Mouse (Mus musculus): Measurements from ENCODE around the gene Tspyl1. TPM values are rescaled to one million over a fixed set of nuclear protein-coding genes. Genes with fewer than 3 reads are reported as not detected.

Tspyl1 gene
- 49.2 and 51.2 TPM in 2 replicates for polyA plus RNA-seq (2015; fragmentation: Nextera tagmentation; extraction: Ambion mirVana)

DNA sequence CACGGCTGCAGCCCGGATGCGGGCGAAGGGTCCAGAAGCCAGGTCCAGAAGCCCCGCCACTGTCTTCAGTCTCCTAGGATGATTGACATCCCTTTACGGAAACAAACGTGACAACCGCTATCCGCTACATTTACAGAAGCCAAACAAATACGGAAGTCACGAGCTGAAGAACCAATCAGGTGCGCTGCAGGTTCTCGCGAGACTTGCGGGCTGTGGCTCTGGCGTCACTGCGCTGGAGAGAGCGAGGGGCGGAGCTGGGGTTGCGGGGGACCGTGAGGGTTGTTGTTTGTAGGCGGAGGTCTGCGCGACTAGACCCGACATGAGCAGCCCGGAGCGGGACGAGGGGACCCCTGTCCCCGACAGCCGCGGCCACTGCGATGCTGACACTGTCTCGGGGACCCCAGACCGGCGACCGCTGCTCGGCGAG is at the start of gene Tspyl1:
Gene Tspyl1 (plus strand): TSS at position 229 of the 427 bp plus-strand sequence.
- peak within 1 kb of the TSS; percentile 70 for H3K27ac ChIP-seq (ENCODE audit: low read length)
- H3K4me2 ChIP-seq (ENCODE audit: low read depth, low read length) = peak within 1 kb of the TSS; percentile 82
- under 1% methylated on average over 38 of the region's 38 CpGs for WGBS
- peak within 1 kb of the TSS; percentile 94 for H3K4me3 ChIP-seq (ENCODE audit: low read length)
- H3K27me3 ChIP-seq (replicated peaks; ENCODE audit: control insufficient read depth, insufficient read depth, low read length) = no peaks in the 10 kb centered on the region
- peak within 1 kb of the TSS; percentile 88 for H3K9ac ChIP-seq (ENCODE audit: low read depth, low read length)
- no peaks in the 10 kb centered on the region for H3K36me3 ChIP-seq (ENCODE audit: control insufficient read depth, insufficient read depth, low read length)
- H3K4me1 ChIP-seq (ENCODE audit: control insufficient read depth, insufficient read depth, low read length) = peaks cover 10% of the 10 kb centered on the region; the same call in 1 of the 2 replicates
- ATAC-seq = peak; percentile 98
- no peaks in the 10 kb centered on the region for H3K9me3 ChIP-seq (ENCODE audit: control insufficient read depth, low read length)

DNA sequence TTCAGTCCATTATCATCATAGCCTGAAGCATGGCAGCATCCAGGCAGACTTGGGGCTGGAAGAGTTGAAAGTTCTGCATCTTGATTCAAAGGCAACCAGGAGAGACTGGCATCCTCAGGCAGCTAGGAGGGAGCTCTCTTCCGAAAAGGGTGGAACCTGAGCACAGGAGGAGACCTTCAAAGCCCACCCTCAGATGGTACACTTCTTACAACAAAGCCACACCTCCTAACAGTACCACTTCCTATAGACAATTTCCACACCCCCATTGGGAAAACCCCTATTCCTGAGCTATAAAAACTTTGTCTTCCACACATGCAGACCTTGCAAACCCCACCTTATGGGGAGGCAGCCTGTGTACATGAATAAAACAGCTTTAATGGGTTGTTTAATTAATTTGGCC is 48.6 kb upstream of the Tspyl1 start:
- H3K9me3 ChIP-seq (ENCODE audit: control insufficient read depth, low read length) = no peaks in the 10 kb centered on the region
- H3K36me3 ChIP-seq (ENCODE audit: control insufficient read depth, insufficient read depth, low read length) = no peaks in the 10 kb centered on the region
- no peaks in the 10 kb centered on the region for H3K27me3 ChIP-seq (replicated peaks; ENCODE audit: control insufficient read depth, insufficient read depth, low read length)
- no peak overlapping the region for H3K4me3 ChIP-seq (ENCODE audit: low read length)
- WGBS = 88% methylated on average over 1 of the region's 1 CpGs
- ATAC-seq = no peak
- H3K9ac ChIP-seq (ENCODE audit: low read depth, low read length) = no peak overlapping the region
- no peak overlapping the region for H3K27ac ChIP-seq (ENCODE audit: low read length)
- H3K4me2 ChIP-seq (ENCODE audit: low read depth, low read length) = no peak overlapping the region
- H3K4me1 ChIP-seq (ENCODE audit: control insufficient read depth, insufficient read depth, low read length) = 0 out of 2 replicates have a peak, but pooled peaks cover 2% of the 10 kb centered on the region

DNA sequence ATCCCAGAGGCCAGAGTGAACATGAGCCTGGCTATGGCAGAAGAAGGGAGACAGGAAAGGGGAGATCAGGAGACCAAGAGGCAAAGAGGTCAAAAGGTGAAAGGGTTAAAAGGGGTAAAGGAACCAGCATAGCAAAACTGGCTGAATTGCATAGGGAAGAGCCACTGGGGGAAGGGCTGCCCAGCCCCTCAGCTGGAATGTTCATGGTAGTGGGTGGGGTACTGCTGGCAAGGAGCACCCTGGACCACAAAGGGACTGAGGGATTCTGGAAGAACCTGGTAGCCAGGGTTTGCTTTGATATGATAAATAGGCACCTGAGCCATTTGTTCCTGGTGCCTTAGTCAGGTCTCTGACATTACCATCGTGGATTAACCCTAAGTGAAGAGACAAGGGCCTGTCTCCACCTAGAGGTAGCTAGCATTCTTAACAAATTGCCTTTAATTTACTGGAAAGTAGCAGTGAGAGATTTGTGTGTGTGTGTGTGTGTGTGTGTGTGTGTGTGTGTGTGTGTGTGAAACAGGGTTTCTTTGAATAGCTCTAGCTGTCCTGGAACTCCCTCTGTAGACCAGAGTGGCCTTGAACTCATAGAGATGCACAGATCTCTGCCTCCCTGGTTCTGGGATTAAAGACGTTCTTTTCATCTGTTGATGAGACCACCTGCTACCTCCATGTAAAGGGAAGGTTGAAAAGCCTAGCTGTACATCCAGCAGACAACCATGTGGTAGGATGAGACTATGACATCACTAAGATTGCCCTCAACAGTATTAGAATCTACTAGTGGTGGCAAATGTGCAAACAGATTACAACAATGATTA is 47.9 kb upstream of the Tspyl1 start:
- no peaks in the 10 kb centered on the region for H3K9me3 ChIP-seq (ENCODE audit: control insufficient read depth, low read length)
- no peak overlapping the region for H3K4me2 ChIP-seq (ENCODE audit: low read depth, low read length)
- H3K9ac ChIP-seq (ENCODE audit: low read depth, low read length) = no peak overlapping the region
- H3K4me1 ChIP-seq (ENCODE audit: control insufficient read depth, insufficient read depth, low read length) = 0 out of 2 replicates have a peak, but pooled peaks cover 2% of the 10 kb centered on the region
- ATAC-seq = no peak
- WGBS = 31% methylated on average over 2 of the region's 2 CpGs
- no peaks in the 10 kb centered on the region for H3K27me3 ChIP-seq (replicated peaks; ENCODE audit: control insufficient read depth, insufficient read depth, low read length)
- no peak overlapping the region for H3K4me3 ChIP-seq (ENCODE audit: low read length)
- no peaks in the 10 kb centered on the region for H3K36me3 ChIP-seq (ENCODE audit: control insufficient read depth, insufficient read depth, low read length)
- H3K27ac ChIP-seq (ENCODE audit: low read length) = no peak overlapping the region

DNA sequence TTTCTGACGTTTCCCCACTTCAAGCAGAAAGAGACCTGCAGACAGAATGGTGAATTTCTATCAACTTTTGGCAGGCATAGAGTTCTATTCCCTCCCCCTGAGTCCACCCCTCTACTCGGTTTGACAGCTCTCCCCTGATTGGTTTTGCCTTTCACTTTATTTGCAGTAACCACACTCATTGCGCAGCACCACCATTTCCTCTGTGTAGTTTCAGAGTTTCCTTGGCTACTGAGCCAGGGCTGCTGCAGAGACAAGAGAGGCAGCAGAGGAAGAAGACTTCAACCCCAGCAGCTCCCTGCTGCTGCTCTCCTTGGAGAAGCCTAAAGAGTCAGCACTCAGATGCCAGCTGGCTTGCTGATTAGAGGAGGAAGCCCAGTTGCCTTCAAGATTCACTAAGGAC is 46.6 kb upstream of the Tspyl1 start:
- H3K4me2 ChIP-seq (ENCODE audit: low read depth, low read length) = no peak overlapping the region
- no peak for ATAC-seq
- WGBS = 33% methylated on average over 3 of the region's 3 CpGs
- no peak overlapping the region for H3K9ac ChIP-seq (ENCODE audit: low read depth, low read length)
- no peaks in the 10 kb centered on the region for H3K27me3 ChIP-seq (replicated peaks; ENCODE audit: control insufficient read depth, insufficient read depth, low read length)
- H3K4me3 ChIP-seq (ENCODE audit: low read length) = no peak overlapping the region
- no peaks in the 10 kb centered on the region for H3K9me3 ChIP-seq (ENCODE audit: control insufficient read depth, low read length)
- 0 out of 2 replicates have a peak, but pooled peaks cover 2% of the 10 kb centered on the region for H3K4me1 ChIP-seq (ENCODE audit: control insufficient read depth, insufficient read depth, low read length)
- H3K36me3 ChIP-seq (ENCODE audit: control insufficient read depth, insufficient read depth, low read length) = no peaks in the 10 kb centered on the region
- no peak overlapping the region for H3K27ac ChIP-seq (ENCODE audit: low read length)

DNA sequence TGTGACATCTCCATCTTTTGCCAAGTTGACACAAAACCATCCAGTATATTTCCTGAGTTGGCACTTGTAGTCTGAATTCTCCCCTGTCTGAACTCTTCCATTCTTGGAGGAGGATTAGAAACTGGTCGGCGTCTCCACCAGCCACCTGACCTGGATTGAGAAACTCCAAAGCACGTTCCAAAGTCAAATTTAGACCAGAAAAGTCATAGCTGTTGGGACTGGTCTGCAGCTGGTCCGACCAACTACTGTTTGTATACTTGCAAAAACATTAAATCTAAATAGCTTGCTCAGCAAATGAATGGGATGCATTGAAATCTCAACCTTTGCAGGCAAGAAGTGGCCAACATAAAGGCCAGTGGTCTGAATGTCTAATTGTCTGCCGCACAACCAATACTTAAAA is 45.4 kb upstream of the Tspyl1 start:
- H3K9ac ChIP-seq (ENCODE audit: low read depth, low read length) = no peak overlapping the region
- no peaks in the 10 kb centered on the region for H3K36me3 ChIP-seq (ENCODE audit: control insufficient read depth, insufficient read depth, low read length)
- H3K9me3 ChIP-seq (ENCODE audit: control insufficient read depth, low read length) = no peaks in the 10 kb centered on the region
- H3K4me3 ChIP-seq (ENCODE audit: low read length) = no peak overlapping the region
- no peaks in the 10 kb centered on the region for H3K27me3 ChIP-seq (replicated peaks; ENCODE audit: control insufficient read depth, insufficient read depth, low read length)
- no peak overlapping the region for H3K4me2 ChIP-seq (ENCODE audit: low read depth, low read length)
- H3K27ac ChIP-seq (ENCODE audit: low read length) = no peak overlapping the region
- 85% methylated on average over 5 of the region's 5 CpGs for WGBS
- H3K4me1 ChIP-seq (ENCODE audit: control insufficient read depth, insufficient read depth, low read length) = 0 out of 2 replicates have a peak, but pooled peaks cover 2% of the 10 kb centered on the region
- ATAC-seq = no peak

DNA sequence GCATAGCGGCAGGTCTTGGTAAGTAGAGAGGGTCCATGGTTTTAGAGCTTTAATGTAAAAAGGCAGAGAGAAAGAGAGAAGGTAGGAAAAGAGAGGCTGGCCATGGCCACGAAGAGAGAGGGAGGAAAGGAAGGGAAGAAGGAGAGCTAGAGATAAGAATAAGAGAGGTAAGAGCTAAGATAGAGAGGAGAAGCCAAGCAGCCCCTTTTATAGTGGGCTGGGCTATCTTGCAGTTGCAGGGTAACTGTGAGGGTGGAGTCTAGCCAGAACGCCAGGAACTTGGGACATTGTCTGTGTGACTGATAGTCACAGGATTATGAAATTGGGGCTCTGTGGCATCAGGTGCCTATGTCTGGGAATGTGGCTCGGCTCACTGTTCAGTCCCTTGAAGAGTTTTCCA is 43.5 kb upstream of the Tspyl1 start:
- ATAC-seq = no peak
- Histone ChIP-seq H3K27me3 (replicated peaks; ENCODE audit: control insufficient read depth, insufficient read depth, low read length) (no peaks in the 10 kb centered on the region), H3K4me1 (ENCODE audit: control insufficient read depth, insufficient read depth, low read length) (0 out of 2 replicates have a peak, but pooled peaks cover 2% of the 10 kb centered on the region), H3K27ac (ENCODE audit: low read length) (no peak overlapping the region), H3K9me3 (ENCODE audit: control insufficient read depth, low read length) (no peaks in the 10 kb centered on the region), H3K36me3 (ENCODE audit: control insufficient read depth, insufficient read depth, low read length) (no peaks in the 10 kb centered on the region), H3K4me3 (ENCODE audit: low read length) (no peak overlapping the region), H3K9ac (ENCODE audit: low read depth, low read length) (no peak overlapping the region), H3K4me2 (ENCODE audit: low read depth, low read length) (no peak overlapping the region)
- WGBS = 69% methylated on average over 4 of the region's 4 CpGs

DNA sequence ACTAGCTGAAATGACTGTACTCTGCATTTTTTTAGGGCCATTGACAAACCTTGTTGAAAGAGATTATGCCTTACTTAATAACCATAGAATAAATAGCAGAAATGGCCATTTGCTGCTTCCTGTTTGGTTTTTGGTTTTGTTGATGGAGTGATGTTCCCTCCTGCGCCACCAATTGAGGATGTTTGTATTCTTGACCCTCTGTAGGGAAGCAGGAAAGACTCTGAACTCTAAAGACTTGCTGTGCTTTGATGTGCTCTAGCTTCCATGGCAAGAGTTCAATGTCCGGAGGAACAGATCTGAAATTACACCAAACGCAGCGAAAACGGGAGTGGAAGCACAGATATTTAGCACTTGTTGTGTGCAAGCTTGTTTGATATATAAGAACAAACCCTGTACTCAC is 37.2 kb upstream of the Tspyl1 start:
- Histone ChIP-seq H3K36me3 (ENCODE audit: control insufficient read depth, insufficient read depth, low read length) (no peaks in the 10 kb centered on the region), H3K4me2 (ENCODE audit: low read depth, low read length) (no peak overlapping the region), H3K27ac (ENCODE audit: low read length) (no peak overlapping the region), H3K4me1 (ENCODE audit: control insufficient read depth, insufficient read depth, low read length) (no peaks in the 10 kb centered on the region), H3K27me3 (replicated peaks; ENCODE audit: control insufficient read depth, insufficient read depth, low read length) (no peaks in the 10 kb centered on the region), H3K9ac (ENCODE audit: low read depth, low read length) (no peak overlapping the region), H3K9me3 (ENCODE audit: control insufficient read depth, low read length) (no peaks in the 10 kb centered on the region), H3K4me3 (ENCODE audit: low read length) (no peak overlapping the region)
- no peak for ATAC-seq
- 71% methylated on average over 5 of the region's 5 CpGs for WGBS

DNA sequence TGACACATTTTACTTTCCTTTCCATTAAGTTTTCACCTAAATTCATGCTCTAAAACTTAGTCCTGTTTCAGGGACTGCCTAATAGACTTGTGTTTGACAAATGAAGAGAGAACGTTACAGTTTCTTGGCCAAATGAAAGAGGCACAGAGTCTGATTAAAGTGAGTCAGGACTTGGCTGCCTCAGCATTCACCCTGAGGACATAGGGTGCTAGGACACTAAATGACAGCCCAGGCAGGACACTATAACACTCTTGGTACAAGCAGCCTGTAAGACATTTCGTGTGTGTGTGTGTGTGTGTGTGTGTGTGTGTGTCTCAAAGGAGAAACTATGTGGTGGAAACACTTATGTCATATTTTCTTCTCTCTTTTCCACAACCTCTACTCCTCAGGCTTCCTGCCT is 35.9 kb upstream of the Tspyl1 start:
- no peaks in the 10 kb centered on the region for H3K36me3 ChIP-seq (ENCODE audit: control insufficient read depth, insufficient read depth, low read length)
- no peak overlapping the region for H3K9ac ChIP-seq (ENCODE audit: low read depth, low read length)
- H3K27ac ChIP-seq (ENCODE audit: low read length) = no peak overlapping the region
- H3K4me3 ChIP-seq (ENCODE audit: low read length) = no peak overlapping the region
- H3K9me3 ChIP-seq (ENCODE audit: control insufficient read depth, low read length) = no peaks in the 10 kb centered on the region
- no peaks in the 10 kb centered on the region for H3K4me1 ChIP-seq (ENCODE audit: control insufficient read depth, insufficient read depth, low read length)
- WGBS = 68% methylated on average over 2 of the region's 2 CpGs
- H3K27me3 ChIP-seq (replicated peaks; ENCODE audit: control insufficient read depth, insufficient read depth, low read length) = no peaks in the 10 kb centered on the region
- ATAC-seq = no peak
- H3K4me2 ChIP-seq (ENCODE audit: low read depth, low read length) = no peak overlapping the region

DNA sequence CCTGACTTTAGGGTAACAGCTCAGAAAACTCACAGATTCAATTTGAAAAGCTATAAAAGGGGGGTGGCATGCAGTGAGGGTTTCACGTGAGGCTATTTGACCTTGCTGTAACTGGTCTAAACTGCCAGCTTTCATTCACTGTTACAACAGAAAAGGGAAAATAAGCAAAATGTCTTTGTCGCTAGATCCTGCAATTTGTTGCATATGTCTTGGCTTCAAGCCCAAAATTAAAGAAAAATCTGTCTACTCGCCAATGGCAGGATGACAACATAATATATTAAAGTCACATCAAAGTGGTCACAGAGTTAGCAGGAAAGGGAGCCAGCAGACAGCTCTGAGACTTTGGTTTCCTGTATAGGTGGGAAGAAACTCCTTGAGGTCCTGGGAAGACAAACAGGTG is 34.2 kb upstream of the Tspyl1 start:
- Histone ChIP-seq H3K9ac (ENCODE audit: low read depth, low read length) (no peak overlapping the region), H3K36me3 (ENCODE audit: control insufficient read depth, insufficient read depth, low read length) (no peaks in the 10 kb centered on the region), H3K27ac (ENCODE audit: low read length) (no peak overlapping the region), H3K9me3 (ENCODE audit: control insufficient read depth, low read length) (no peaks in the 10 kb centered on the region), H3K27me3 (replicated peaks; ENCODE audit: control insufficient read depth, insufficient read depth, low read length) (no peaks in the 10 kb centered on the region), H3K4me1 (ENCODE audit: control insufficient read depth, insufficient read depth, low read length) (no peaks in the 10 kb centered on the region), H3K4me3 (ENCODE audit: low read length) (no peak overlapping the region), H3K4me2 (ENCODE audit: low read depth, low read length) (no peak overlapping the region)
- WGBS = 32% methylated on average over 3 of the region's 3 CpGs
- ATAC-seq = no peak

Measured in intestine, embryonic 16.5 days (tissue).